In genomic region chr9:122153436-122153835, GRCm38 (mm10) we compare ENCODE assay signal across 15 mouse cellular contexts.
"Had no signal": no experiment of that assay in that cellular context is flagged by ENCODE, and none has a peak within 500 bp of the region (broad histone marks: within the 10 kb centered on the region; RNA-seq: fewer than 3 reads in every experiment).

No protein-coding gene starts in this region.

- H3K27ac ChIP-seq: lung, embryonic 15.5 days; macrophage; midbrain, embryonic 13.5 days; midbrain, embryonic 15.5 days; neural tube, embryonic 12.5 days; stomach, embryonic 15.5 days had no signal

- H3K27me3 ChIP-seq: lung, embryonic 15.5 days; midbrain, embryonic 13.5 days; midbrain, embryonic 15.5 days; neural tube, embryonic 12.5 days; stomach, embryonic 15.5 days had no signal

- H3K9ac ChIP-seq: lung, embryonic 15.5 days; midbrain, embryonic 13.5 days; midbrain, embryonic 15.5 days; neural tube, embryonic 12.5 days; stomach, embryonic 15.5 days had no signal

- H3K9me3 ChIP-seq: lung, embryonic 15.5 days; midbrain, embryonic 13.5 days; midbrain, embryonic 15.5 days; neural tube, embryonic 12.5 days; stomach, embryonic 15.5 days had no signal

- H3K4me1 ChIP-seq: lung, embryonic 15.5 days; midbrain, embryonic 13.5 days; midbrain, embryonic 15.5 days; neural tube, embryonic 12.5 days had no signal

- H3K4me3 ChIP-seq: lung, embryonic 15.5 days; midbrain, embryonic 13.5 days; midbrain, embryonic 15.5 days; neural tube, embryonic 12.5 days; stomach, embryonic 15.5 days had no signal

- H3K4me2 ChIP-seq: lung, embryonic 15.5 days; midbrain, embryonic 11.5 days; midbrain, embryonic 13.5 days; midbrain, embryonic 15.5 days; neural tube, embryonic 12.5 days; stomach, embryonic 15.5 days had no signal

- DNase-seq: lung, adult 2 months; lung, postnatal 14 days; lung, postnatal 36 days; right cerebral cortex, postnatal 14 days; thymus, adult 2 months; thymus, postnatal 25 days; thymus, postnatal 4 days had no signal

- ATAC-seq: lung, postnatal 0 days; midbrain, embryonic 13.5 days; midbrain, embryonic 15.5 days had no signal
